Mouse (Mus musculus) CD4-positive, CD25-positive, alpha-beta regulatory T cell, adult 2 months (primary cell): Measurements from ENCODE around the gene Mib2.
"Not testable (repeated sequence)": the region's sequence is repeated elsewhere in the genome, so short reads cannot be mapped to it uniquely, and the experiment has no call there.

ENCODE experiments used
- DNase-seq: peaks from one replicate; pipeline ENCODE4 v3.0.0-alpha.2; 2012; ENCODE audit warnings: low read depth, low spot score

Mib2 gene

DNA sequence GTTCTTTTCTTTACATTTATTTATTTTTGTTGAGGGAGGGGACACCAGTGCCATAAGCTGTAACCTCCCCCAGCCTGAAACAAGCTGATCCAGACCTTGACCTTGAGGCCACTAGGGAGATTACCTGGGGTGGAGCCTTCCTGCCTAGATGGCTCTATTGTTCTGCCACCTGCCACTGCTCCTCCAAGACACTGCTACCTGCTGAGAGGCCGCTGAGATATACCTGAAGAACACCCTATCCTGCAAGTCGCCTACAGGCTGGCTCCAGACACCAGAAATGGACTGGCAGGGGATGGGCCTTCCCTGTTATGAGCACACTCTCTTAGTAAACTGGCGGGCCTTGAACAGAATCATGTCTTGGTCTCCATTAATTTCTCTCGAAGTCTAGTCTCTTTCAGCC, 1.2 kb upstream of the Mib2 start:
- DNase-seq = not testable (repeated sequence)

DNA sequence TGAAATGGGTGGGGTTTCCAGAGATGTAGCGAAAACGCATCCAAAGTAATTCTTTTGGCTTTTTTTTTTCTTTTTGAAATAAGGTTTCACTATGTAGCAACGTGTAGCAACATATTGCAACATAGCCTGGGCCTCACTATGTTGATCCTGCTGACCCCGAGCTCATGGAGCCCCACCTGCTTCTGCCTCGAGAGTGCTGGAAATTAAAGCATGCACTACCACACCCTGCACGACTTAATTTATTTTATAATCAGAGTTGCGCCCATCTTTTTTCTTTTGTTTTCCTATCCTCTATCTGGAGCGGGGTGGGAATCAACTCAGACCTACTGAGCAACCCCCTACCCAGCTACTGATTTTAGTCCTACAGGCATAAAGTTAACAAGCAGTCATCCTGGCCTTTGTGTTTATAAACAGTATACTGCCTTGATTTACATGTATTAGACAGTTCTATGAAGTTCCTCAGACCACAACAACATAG, 639 bp upstream of the Mib2 start:
- no peak for DNase-seq

DNA sequence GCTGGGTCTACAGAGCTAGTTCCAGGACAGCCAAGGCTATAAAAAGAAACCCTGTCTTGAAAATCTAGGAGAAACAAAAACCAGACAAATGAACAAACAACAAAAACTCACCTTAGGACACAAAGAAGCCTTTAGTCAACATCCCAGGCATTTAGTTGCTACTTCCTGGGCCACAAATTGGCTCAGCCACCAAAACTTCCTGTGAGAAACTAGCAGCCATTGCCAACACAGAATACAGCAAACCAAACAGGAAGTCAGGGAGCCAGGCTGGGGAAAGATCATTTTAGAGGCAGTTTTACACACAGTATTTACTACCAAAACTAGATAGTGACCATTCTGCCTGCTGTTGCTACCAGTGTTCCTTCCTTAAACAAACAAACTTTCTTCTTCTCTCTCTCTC, 2.1 kb downstream of the Mib2 start:
- DNase-seq = peak; percentile 41

DNA sequence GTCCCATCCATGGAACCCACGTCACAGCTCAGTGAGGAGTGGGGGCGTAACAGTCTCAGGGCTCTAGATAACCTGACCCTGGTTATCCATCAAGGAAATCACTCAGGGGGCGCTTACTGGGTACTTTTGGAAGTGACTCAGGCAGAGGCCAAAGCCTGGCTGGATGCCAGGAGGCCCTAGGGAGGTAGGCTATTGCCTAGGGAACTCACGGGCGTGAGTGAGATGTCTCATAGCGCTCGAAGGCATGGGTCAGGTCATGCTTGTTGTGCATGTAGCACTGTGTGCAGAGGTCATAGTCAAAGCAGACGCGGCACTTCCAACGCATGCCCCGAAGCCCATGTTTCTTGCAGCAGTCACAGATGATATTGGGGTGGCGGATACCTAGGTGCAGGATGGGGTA, 8.4 kb downstream of the Mib2 start:
- no peak for DNase-seq

DNA sequence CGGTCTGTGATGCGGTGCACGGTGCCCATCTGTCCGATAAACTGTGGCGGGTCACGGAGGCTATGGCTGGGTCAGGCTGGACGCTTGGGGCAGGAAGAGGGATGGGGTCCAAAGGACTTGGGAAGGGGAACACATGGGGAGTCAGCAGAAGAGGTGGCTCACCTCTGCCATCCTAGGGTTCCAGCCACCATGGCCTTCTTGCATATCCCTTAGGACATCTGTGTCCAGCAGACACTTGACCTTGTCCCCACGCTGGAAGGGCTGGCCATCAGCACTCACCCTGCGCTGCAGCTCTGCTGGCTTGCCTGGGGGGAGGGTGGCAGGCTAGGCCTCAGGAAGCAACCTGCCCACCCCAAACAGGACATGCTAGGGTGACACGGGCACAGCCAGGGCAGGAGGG, 10.0 kb downstream of the Mib2 start:
- no peak for DNase-seq

DNA sequence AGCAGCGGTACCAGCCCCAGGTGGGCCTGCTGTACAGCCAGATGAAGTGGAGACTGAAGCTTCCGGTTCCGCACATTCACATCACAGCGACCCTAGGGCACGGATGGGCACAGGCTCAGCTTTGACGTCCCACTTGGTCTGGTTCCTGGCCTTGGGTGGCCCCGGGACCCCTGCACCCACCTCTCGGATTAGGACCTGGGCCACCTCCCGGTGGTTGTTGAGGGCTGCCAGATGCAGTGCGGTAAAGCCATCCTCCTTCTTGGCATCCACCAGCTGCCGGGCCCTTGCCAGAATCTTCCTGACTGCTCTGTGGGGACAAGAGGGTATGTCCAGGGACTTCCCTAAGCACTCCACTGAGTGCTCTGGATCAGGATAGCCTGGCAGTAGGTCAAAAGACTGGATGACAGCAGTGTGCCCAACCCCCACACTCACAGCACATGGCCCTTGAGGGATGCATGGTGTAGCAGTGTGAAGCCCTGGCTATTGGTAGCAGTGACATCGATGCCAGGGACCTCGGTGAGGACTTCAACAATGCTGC, 12.7 kb downstream of the Mib2 start:
- DNase-seq = no peak

DNA sequence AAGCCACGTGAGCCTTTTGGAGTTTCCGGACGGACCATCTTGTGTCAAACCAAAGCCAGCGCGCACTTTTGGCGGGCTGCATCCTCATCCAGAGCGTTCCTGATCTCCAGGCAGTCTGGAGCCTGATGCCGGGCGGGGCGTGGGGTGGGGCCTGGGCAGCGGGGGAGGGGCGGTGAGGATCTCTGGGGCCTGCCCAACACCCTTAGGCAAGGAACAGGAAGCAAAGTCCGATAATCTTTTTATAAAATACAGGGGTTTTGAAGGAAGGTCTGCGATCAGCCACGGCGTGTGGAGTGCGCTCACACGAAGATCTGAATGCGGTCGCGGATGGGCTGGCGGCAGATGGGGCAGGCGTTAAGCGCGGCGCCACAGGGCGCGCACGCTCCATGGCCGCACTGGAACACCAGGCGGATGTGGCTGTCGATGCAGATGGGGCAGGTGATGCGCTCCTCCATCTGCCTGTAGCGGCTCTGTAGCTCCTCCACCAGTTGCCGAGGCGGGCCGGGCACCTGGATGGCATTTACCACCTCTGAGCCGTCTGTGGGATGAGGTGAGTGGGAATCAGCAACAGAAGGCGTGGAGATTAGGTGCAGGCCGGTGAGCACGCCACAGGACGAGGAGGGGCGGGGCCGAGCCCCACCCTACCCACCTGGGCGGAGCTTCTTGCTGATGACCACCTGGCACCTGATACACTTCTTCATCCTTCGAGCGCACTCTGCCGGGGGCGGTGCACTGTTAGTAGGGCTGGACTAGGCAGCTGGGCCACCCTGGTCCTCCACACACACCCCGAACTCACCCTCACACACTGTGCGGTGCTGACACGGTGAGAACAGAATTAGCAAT, 14.3 kb downstream of the Mib2 start:
- DNase-seq = peak; percentile 76

DNA sequence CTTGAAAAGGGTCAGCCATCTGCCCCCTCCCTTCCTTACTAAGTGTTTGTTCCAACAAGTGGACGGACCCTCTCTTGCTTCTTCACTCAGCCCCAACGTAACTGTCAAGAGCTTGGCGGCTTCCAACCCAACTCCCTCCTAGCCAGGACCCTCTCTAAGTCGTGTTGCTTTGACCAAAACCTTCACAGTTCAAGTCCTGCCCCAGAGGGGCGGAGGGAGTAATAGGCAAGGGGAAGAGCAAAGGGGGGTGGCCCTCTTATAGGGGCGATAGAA, 14.9 kb downstream of the Mib2 start:
- no peak for DNase-seq

DNA sequence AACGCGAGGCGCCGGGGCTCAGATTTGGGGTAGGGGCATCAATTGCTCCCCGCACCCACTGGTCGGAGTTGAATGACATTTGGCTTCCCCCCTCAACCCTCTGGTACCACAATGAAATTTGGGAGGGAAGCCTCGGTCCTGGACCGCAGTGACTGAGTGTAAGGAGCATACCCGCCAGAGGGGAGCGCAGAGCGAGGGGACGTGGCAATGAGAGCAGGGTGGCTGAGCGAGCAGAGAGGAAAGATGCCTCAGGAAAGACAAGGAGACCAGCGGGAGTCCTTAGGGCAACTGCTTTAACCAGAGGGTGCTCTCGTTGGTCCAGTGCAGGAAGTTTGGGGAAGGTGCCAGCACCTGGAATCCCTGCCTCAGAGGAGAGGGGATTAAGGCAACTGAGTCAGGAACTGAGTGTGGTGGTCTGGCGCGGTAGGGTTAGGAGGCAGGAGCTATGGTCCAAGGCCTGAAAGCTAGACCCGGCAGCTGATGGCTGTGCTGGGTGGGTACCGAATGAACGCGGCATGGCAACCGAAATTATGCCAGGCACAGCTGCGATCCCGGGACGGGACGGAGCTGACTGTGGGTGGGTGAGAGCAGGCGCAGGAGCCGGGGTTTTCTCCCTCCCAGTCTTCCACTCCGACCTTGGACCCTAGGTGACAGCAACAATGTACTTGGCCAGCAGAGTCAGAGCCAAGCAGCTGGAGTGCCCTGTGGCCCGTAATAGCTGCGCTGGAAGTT, 15.4 kb downstream of the Mib2 start:
- DNase-seq = peak; percentile 32

DNA sequence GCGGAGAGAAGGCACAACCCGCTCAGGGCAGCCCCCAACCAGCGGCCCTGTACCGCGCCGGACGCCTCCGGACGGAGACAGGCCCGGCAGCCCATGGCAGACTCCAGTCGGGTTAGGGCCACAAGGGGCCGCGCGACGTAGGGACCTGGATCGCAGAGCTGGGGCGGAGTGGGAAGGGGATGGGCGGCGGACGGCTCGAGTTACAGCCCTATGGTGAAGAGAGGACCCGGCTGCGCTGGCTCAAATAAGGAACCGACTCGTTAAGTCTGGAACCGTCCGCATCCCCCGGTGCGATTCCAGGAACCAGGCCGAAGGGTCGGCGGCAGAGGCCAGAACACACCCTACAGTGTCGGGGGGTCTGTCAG, 15.9 kb downstream of the Mib2 start, which contains the start of gene Mmp23:
Gene Mmp23, minus strand, starts transcription at position 299 of the 365 bp plus-strand sequence.
- peak; percentile 23 for DNase-seq

DNA sequence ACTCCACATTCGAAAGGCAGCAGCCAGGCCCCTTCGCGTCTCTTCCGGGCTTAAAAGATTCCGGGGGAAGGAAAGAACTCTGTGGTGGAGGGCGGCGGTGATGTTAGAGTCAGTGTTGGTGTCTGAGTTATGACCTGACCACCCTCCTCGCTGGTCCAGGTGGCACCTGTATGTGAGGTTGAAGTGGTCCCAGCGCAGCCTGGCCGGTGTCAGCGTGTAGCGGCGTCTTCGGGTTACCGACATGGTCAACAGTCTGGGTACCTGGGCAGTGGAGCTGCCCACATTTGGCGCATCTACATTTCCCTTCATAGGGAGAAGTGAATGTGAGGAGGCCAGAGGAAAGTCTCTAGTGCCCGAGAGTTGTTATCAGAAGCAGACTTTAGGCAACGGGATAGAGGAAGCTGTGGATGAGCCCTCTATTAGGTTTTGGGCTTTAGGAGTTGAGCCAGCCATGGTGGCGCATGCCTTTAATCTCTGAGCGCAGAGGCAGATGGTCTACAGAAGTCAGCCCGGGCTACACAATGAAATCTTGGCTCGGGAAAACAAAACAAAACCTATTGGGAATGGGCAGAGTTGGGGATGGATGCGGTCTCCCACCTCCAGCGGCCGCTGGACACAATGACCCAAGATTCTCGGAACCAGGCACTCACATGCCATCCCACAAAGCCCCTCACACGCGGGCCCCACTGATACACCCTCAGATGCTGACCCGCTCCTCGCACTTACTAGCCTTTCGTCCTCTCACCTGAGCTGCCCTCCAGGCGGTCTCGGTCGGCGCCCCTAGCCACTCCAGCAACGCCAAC, 16.5 kb downstream of the Mib2 start:
- DNase-seq = no peak

DNA sequence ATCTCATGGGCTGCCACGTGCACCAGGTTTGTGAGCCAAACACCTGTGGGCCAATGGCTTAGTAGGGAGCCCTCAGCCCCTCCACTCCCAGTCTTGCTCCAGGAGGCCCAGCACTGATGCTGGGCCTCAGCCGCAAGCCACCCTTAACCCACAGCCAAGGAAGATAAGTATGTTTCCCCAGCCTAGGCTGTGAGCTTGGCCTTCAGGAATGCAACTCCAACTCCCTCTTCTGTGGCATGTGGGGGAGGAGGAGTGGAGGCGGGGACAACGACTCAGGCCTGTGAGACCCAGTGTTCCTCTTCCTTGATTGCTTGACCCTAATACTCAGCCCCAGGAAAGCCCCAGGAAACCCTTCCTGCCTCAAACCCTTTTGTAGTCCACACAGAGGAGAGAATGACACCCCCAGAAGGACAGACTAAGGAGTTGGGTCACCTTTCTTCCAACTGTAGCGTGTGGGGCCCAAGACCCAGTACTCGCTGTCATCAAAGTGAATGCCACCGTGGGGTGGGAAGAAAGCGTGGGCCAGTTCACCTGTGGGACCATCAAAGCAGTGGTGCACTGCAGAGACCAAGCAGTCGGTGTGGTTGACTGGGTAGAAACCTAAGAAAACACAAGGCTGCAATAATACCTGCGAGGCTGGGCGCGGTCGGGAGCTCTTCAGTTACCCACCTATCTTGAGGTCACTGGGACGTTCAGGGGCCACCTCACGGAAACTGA, 17.3 kb downstream of the Mib2 start:
- no peak for DNase-seq

DNA sequence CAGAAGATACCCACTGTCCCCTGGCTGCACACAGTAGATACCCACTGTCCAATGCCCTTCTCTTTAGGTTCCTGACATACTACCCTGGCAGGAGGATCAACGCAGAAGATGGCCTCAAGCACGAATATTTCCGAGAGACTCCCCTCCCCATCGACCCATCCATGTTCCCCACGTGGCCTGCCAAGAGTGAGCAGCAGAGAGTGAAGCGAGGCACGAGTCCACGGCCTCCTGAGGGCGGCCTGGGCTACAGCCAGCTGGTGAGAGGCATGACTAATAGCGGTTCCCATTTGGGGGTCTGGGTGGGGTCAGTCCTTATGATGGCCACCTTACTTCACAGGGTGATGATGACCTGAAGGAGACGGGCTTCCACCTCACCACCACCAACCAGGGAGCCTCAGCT, 19.6 kb downstream of the Mib2 start:
- DNase-seq = no peak

DNA sequence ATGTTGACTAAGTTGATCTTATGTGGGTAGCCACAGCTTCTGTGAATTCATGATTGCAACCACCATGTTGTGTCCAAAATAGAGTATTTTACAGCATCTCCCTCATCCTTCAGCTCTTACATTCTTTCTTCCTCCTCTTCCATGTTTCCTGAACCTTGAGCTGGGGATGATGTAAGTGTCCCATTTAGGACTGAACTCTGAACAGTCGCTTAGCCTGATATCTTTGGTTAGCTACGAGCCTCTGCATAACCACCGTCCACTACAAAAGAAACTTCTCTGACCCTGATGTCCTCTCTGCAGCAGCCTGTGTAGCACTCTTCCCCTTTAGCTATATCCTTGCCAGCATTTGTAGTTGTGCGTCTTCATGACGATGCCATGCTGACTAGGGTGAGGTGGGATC, 23.3 kb downstream of the Mib2 start:
- DNase-seq = no peak

DNA sequence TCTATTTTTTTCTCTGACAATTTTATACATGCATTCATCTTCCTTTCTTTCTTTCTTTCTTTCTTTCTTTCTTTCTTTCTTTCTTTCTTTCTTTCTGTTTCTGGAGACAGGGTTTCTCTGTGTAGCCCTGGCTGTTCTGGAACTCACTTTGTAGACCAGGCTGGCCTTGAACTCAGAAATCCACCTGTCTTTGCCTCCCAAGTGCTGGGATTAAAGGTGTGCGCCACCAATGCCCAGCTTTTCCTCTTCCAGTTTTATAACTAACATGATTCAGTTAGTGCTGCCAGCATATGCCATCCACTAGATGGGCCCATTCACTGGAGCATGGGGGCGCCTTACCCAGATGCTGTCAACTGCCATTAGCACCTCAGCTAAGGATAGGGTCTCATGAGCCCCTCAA, 23.7 kb downstream of the Mib2 start, which contains the start of gene Gm10563:
Gene Gm10563, minus strand, starts transcription at position 101 of the 400 bp plus-strand sequence.
- not testable (repeated sequence) for DNase-seq

DNA sequence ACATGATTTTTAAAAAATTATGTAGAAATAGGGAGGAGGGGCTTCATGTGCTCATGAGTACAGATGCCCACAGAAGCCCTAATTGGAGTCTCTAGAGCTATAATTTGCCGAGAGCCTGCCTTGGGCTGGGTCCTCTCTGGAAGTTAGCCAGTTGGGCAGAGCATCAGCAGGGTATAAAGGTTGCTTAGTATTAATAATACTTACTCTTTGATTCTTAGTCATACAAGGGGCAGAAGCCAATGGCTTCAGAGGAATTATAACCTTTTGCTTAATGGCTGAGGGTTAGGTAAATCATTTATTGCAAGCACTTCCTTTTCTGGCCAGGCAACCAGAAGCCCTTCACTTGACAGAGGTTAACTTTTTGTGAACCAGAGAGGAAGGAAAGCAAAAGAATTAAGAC, 25.5 kb downstream of the Mib2 start:
- DNase-seq = no peak

DNA sequence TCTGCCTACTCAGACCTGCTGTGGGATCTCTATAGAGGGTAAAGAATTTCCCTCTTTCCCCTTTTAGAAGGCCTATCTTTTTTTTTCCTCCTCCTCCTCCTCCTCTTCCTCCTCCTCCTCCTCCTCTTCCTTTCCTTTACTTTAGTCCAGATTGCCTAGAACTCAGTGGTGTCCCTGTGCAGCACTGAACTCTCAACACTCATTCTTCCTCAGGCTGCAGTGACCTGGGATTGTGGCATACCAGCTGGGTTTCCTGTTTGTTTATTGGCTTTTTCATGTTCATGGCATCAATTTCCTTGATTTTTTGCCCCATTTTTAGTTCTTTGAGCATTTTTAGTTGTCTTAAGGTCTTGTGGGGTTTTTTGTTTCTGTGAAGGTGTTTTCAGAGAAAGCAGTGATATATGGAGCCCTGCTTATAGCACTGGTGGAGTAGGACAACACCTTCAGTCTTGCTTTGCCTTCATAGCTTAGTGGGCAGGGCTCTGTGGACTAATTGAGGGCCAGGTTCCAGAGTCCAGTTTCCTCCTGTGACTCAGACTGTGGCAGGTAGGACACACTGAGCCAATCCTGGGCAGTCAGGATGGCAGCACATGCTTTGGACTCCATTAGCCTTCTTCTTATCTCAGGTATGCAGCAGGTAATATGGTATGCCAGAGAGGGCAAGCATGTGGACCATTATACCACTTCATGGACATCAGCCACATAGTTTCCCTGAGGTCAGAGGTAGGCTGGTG, 33.1 kb downstream of the Mib2 start:
- no peak for DNase-seq

DNA sequence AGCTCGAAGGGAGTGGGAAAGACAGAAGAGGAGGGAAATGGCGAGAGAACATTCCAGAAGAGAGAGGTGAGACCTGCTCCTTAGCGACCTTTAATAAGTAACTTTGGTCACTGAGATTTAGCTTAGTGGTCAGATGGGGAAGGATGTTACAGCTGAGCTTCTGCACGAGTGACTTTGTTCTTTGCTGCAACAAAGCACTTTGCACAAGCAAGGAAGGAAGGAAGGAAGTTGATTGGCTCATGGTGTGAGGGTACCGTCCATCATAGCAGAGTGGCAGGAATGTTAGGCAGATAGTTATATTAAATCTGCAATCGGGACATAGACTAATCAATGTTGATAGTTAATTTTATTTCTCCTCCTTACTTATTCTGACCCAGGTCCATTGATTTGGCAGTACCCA, 38.7 kb downstream of the Mib2 start:
- DNase-seq = no peak

DNA sequence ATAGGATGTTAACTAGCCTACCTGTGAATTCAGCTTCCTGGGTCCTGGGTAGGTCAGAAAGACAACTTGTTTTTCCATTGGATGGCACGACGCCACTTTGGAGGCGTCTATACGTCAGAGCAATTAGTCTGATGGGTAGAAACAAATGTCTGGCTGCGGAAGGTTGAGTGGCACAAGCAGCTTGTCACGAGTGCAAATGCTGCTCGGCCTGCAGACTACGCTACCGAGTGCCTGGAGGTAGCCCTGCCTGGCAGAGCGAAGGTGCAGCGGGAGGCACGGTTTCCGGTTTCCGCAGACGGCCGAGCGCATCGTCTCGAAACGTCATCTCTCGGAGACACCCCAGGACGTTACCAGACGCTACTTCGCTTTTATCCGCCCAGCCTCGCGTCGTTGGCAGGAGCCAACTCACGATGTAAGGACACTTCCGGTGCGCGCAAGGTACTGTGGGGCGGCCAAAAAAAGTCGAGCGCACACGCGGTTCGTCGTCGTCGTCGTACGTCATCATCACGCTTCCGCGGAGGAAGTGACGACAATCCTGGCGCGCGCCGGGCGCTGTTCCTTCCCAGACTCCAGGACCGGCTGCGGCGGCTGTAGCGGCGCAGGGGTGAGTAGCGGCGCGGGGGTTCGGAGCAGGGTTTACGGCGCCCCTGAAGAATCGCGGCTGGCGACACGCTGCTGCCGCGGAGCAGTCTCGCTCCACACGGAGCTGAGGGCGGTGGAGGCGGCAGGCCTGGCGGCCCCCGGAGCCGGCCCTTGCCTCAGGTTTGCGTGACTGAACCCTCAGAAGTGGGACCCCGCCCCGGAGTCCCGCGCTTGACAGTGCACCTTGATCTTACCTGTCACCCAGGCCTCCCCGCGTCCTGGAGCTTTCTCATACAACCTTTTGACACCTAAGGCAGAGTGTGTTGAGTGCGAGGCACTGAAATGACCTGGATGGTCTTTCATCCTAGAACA, 44.4 kb downstream of the Mib2 start, which contains the start of gene Cdk11b:
Gene Cdk11b, plus strand, starts transcription at position 517 of the 954 bp plus-strand sequence.
- DNase-seq = peak; percentile 100
